ENCODE assay signal across 8 mouse cellular contexts in genomic region chr3:31056047-31056650, GRCm38 (mm10). TPM values are rescaled to one million over a fixed set of nuclear protein-coding genes. Genes with fewer than 3 reads are reported as not detected.
DNase-seq lines count a peak whose midpoint lies in the region; ATAC-seq and TF ChIP-seq lines count a peak whose summit lies in the region.

No protein-coding gene starts in this region.

- peak; percentile 40 to 43 for ATAC-seq in hematopoietic stem cell, adult 5-6 weeks (replicated peaks in 1 of 2; ENCODE audit: insufficient read depth in 1 of 2, low FRiP score in 2 of 2, low TSS enrichment in 1 of 2, low read depth in 1 of 2, poor library complexity in 2 of 2, severe bottlenecking in 2 of 2)
- ATAC-seq in limb, embryonic 13.5 days (ENCODE audit: low FRiP score, low read depth), result peak; percentile 75
- ATAC-seq in midbrain, embryonic 15.5 days (replicated peaks), result peak; percentile 43; the same call in 1 of the 2 replicates

- no peaks in the 10 kb centered on the region for H3K27me3 ChIP-seq in ES-Bruce4 (ENCODE audit: control insufficient read depth, insufficient read depth, low read length, poor library complexity, severe bottlenecking)
- H3K27me3 ChIP-seq in forebrain, embryonic 10.5 days (ENCODE audit: poor library complexity, severe bottlenecking), result no peaks in the 10 kb centered on the region
- no peaks in the 10 kb centered on the region for H3K27me3 ChIP-seq in limb, embryonic 13.5 days
- no peaks in the 10 kb centered on the region for H3K27me3 ChIP-seq in midbrain, embryonic 15.5 days (replicated peaks)

- intact Hi-C loops in left cerebral cortex, postnatal 25 days (cut with DNase I), result loop anchor here (2.0 to 5.0 kb wide), 2 partner anchors 53 to 546 kb away; no protein-coding TSS in a partner anchor

- TF ChIP-seq EP300 in ES-Bruce4 (IDR thresholded peaks at IDR 0.05; ENCODE audit: insufficient read depth, low read depth, low read length), result no peak

- peak overlapping the region; percentile 88 for H3K4me3 ChIP-seq in ES-Bruce4 (ENCODE audit: low read depth, low read length)
- peak overlapping the region; percentile 54 for H3K4me3 ChIP-seq in forebrain, embryonic 10.5 days
- peak overlapping the region; percentile 47 for H3K4me3 ChIP-seq in limb, embryonic 13.5 days
- peak overlapping the region; percentile 24 for H3K4me3 ChIP-seq in midbrain, embryonic 15.5 days

- 36% methylated on average over 17 of the region's 17 CpGs for WGBS in forebrain, embryonic 10.5 days
- 25% methylated on average over 17 of the region's 17 CpGs for WGBS in limb, embryonic 13.5 days
- 31% methylated on average over 17 of the region's 17 CpGs for WGBS in midbrain, embryonic 15.5 days

- H3K4me1 ChIP-seq in ES-Bruce4 (ENCODE audit: control insufficient read depth, insufficient read depth, low read length), result no peaks in the 10 kb centered on the region
- peaks cover 20% of the 10 kb centered on the region for H3K4me1 ChIP-seq in forebrain, embryonic 10.5 days
- H3K4me1 ChIP-seq in limb, embryonic 13.5 days, result no peaks in the 10 kb centered on the region
- peaks cover 5% of the 10 kb centered on the region for H3K4me1 ChIP-seq in midbrain, embryonic 15.5 days

- DNase-seq in ZHBTc4 (ENCODE audit: low read depth, low spot score), result peak; percentile 72
- DNase-seq in forebrain, embryonic 10.5 days (ENCODE audit: extremely low spot score, low spot score), result peak; percentile 49
- DNase-seq in thymus, postnatal 14 days, result peak; percentile 34
- DNase-seq in left cerebral cortex, postnatal 25 days (ENCODE audit: low spot score in 2 of 2), result no peak

- peak overlapping the region; percentile 76 for H3K9ac ChIP-seq in ES-Bruce4 (ENCODE audit: low read depth, poor library complexity, severe bottlenecking)
- peak overlapping the region; percentile 50; the same call in 1 of the 2 replicates for H3K9ac ChIP-seq in limb, embryonic 13.5 days
- H3K9ac ChIP-seq in midbrain, embryonic 15.5 days, result no peak overlapping the region

- peak overlapping the region; percentile 26; the same call in 1 of the 2 replicates for H3K27ac ChIP-seq in ES-Bruce4 (ENCODE audit: insufficient read depth, low read length)
- H3K27ac ChIP-seq in forebrain, embryonic 10.5 days, result peak overlapping the region; percentile 77
- no peak overlapping the region for H3K27ac ChIP-seq in limb, embryonic 13.5 days
- no peak overlapping the region for H3K27ac ChIP-seq in midbrain, embryonic 15.5 days

- TF ChIP-seq CTCF in ES-Bruce4 (IDR thresholded peaks at IDR 0.05; ENCODE audit: low read depth, low read length), result peak; percentile 38

- no peaks in the 10 kb centered on the region for H3K9me3 ChIP-seq in ES-Bruce4 (replicated peaks; ENCODE audit: control insufficient read depth, insufficient read depth, low read length, poor library complexity, severe bottlenecking)
- H3K9me3 ChIP-seq in forebrain, embryonic 10.5 days, result no peaks in the 10 kb centered on the region
- no peaks in the 10 kb centered on the region for H3K9me3 ChIP-seq in limb, embryonic 13.5 days
- no peaks in the 10 kb centered on the region for H3K9me3 ChIP-seq in midbrain, embryonic 15.5 days

- TF ChIP-seq POLR2A in ES-Bruce4 (IDR thresholded peaks at IDR 0.05; ENCODE audit: insufficient read depth, low read length), result no peak

- peak overlapping the region; percentile 60 for H3K4me2 ChIP-seq in limb, embryonic 13.5 days (replicated peaks)
- peak overlapping the region; percentile 49 for H3K4me2 ChIP-seq in midbrain, embryonic 15.5 days

- H3K36me3 ChIP-seq in ES-Bruce4 (ENCODE audit: control insufficient read depth, insufficient read depth, low read length, poor library complexity, severe bottlenecking), result 0 out of 2 replicates have a peak, but pooled peaks cover under 1% of the 10 kb centered on the region
- peaks cover 11% of the 10 kb centered on the region for H3K36me3 ChIP-seq in forebrain, embryonic 10.5 days (replicated peaks)
- peaks cover 14% of the 10 kb centered on the region for H3K36me3 ChIP-seq in limb, embryonic 13.5 days
- no peaks in the 10 kb centered on the region for H3K36me3 ChIP-seq in midbrain, embryonic 15.5 days (replicated peaks)

RNA-seq across cellular contexts. Expression of gene Skil, which starts 38.7 kb away (rescaled TPM):
- polyA plus RNA-seq in ES-Bruce4 (2011; ENCODE audit: insufficient read depth, insufficient read length, low read depth, missing spikeins), result 64.4 and 69.6 TPM in 2 replicates
- polyA plus RNA-seq in forebrain, embryonic 10.5 days (2016; fragmentation: Nextera tagmentation; extraction: Ambion mirVana), result 24.2 and 25.5 TPM in 2 replicates
- total RNA-seq in hematopoietic stem cell, adult 5-6 weeks (2017), result 49.2 and 65.2 TPM in 2 replicates
- polyA plus RNA-seq in limb, embryonic 13.5 days (2015; fragmentation: Nextera tagmentation; extraction: Ambion mirVana), result 27.2 and 30.2 TPM in 2 replicates
- 25.9 and 29.5 TPM in 2 replicates for polyA plus RNA-seq in midbrain, embryonic 15.5 days (2015; fragmentation: Nextera tagmentation; extraction: Ambion mirVana)
- 10 to 100 TPM; 64.5 to 66.0 TPM for total RNA-seq in left cerebral cortex, postnatal 25 days (2021)

Comparison
In these comparisons a context has a peak if more than half of its experiments do, and no peak if none do; other contexts are left out.
1. H3K27ac ChIP-seq: peak in ES-Bruce4 (single experiment) and forebrain, embryonic 10.5 days (single experiment); none in limb, embryonic 13.5 days (single experiment) and midbrain, embryonic 15.5 days (single experiment).
2. H3K4me3 ChIP-seq: peak in every context shown above with its lines; median percentile 88 in ES-Bruce4; 54 in forebrain, embryonic 10.5 days; 47 in limb, embryonic 13.5 days; 24 in midbrain, embryonic 15.5 days.
3. DNase-seq: peak in ZHBTc4 (single experiment), forebrain, embryonic 10.5 days (single experiment) and thymus, postnatal 14 days (single experiment); none in left cerebral cortex, postnatal 25 days (0 of 2).
4. Peak in every context shown above with its lines, with median percentiles within 50 percentile points of each other: ATAC-seq.